Mouse (Mus musculus): ENCODE results near the gene Trak1. TPM values are rescaled to one million over a fixed set of nuclear protein-coding genes. Genes with fewer than 3 reads are reported as not detected.

Trak1 gene
- polyA plus RNA-seq, 1 experiment from 2014 or later = 26.4 TPM

DNA sequence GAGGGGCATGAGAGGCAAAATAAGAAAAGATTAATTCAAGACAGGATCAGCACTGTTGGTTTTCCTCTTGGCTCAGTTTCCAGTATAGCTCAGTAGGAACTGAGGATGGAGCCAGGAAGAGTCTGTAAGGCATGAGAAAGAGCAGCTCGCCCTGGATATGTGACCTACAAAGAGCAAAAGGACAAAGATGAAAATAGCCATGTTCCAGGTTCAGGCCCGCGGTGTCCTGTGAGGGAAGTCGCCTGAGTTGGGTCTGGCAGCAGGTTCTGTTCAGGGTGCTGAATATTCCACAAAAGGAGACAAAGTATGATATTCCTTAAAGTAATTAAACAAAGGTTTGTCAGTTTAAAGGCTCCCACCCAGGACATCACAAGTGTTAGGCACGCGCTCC, 14.5 kb downstream of the Trak1 start:
- Histone ChIP-seq H3K9me3 (ENCODE audit: control insufficient read depth, low read length) (no peaks in the 10 kb centered on the region), H3K4me1 (ENCODE audit: control insufficient read depth, insufficient read depth, low read length) (peaks cover 54% of the 10 kb centered on the region), H3K4me2 (ENCODE audit: low read depth) (no peak overlapping the region), H3K9ac (ENCODE audit: low read length) (no peak overlapping the region), H3K27me3 (ENCODE audit: control insufficient read depth, insufficient read depth, low read length) (no peaks in the 10 kb centered on the region), H3K27ac (ENCODE audit: low read depth, low read length) (peak overlapping the region; percentile 93), H3K36me3 (ENCODE audit: control insufficient read depth, insufficient read depth, low read length) (no peaks in the 10 kb centered on the region), H3K4me3 (ENCODE audit: low read depth, low read length) (no peak overlapping the region)
- no peak for DNase-seq (ENCODE audit: low spot score)
- WGBS = 71% methylated on average over 6 of the region's 6 CpGs
- ATAC-seq (ENCODE audit: insufficient read depth, low FRiP score, low TSS enrichment) = no peak

DNA sequence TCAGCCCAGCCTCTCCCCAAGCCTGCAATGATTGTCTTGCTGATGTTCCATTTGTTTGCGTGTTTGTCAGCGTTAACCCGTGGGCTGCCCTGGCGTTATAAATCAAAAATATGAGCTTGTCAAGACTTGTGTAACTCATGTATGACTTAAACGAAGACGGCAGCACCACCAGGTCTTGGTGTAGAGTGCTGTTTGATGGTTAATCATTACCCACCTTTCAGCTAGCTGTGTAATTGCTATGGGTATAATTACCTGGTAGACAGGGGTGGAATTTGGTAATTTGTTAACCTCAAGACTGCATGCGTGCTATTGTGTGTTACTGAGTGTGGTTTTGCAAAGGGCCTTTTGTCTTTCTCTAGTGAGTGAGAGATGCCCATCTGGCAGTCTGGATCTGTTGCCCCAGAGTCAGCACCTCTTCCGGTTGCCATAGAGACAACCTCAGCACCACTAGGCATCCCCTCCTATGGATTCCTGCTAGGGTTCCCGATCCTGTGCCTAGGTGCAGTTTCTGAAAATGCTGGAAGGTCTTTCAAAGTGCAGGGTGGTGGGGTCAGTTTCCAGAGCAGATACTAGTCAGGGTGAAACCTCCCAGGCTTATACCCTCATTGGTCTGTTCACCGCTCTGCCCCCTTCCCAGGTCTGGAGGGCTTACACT, 15.1 kb downstream of the Trak1 start:
- peak overlapping the region; percentile 26; the same call in 1 of the 2 replicates for H3K9ac ChIP-seq (ENCODE audit: low read length)

DNA sequence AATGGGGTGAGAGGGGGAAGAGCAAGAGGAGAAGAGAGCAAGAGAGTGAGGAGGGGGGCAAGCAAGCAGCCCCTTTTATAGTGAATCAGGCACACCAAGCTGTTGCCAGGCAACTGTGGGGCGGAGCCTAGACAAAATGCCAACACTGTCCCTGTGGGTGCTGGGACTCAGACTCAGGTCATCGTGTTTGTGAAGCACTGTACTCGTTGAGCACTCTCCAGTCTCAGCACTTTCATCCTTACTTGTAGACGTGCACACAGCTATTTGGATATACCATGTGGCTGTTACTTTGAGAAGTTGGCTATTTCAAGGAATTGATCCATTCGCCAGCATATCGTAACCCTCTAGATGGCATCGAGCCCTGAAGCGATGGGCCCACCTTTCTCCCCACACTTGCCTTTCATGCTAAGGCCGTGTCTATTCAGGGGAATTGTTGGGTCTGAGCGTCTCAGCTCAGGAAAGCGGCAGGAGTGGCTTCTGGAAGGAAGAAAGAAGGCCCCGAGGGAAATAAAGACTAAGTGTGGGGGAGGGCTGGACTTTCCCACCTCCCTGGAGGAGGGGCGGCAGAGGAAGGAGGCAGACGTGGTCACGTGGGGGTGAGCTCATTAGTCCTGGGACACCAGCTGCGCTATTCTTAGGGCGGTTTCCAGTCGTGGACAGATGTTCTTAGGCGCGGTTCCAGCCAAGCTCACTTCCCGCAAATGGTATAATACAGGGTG, 16.5 kb downstream of the Trak1 start:
- Histone ChIP-seq H3K9me3 (ENCODE audit: control insufficient read depth, low read length) (no peaks in the 10 kb centered on the region), H3K4me1 (ENCODE audit: control insufficient read depth, insufficient read depth, low read length) (peaks cover 54% of the 10 kb centered on the region), H3K27me3 (ENCODE audit: control insufficient read depth, insufficient read depth, low read length) (no peaks in the 10 kb centered on the region), H3K4me3 (ENCODE audit: low read depth, low read length) (peak overlapping the region; percentile 20), H3K36me3 (ENCODE audit: control insufficient read depth, insufficient read depth, low read length) (no peaks in the 10 kb centered on the region), H3K4me2 (ENCODE audit: low read depth) (peak overlapping the region; percentile 48), H3K27ac (ENCODE audit: low read depth, low read length) (peak overlapping the region; percentile 93), H3K9ac (ENCODE audit: low read length) (peak overlapping the region; percentile 42)
- under 1% methylated on average over 21 of the region's 21 CpGs for WGBS
- DNase-seq (ENCODE audit: low spot score) = peak; percentile 86
- ATAC-seq (ENCODE audit: insufficient read depth, low FRiP score, low TSS enrichment) = peak; percentile 81

More for the DNA sequence above, 15.1 kb downstream of the Trak1 start:
- Histone ChIP-seq H3K27me3 (ENCODE audit: control insufficient read depth, insufficient read depth, low read length) (no peaks in the 10 kb centered on the region), H3K9me3 (ENCODE audit: control insufficient read depth, low read length) (no peaks in the 10 kb centered on the region), H3K4me1 (ENCODE audit: control insufficient read depth, insufficient read depth, low read length) (peaks cover 54% of the 10 kb centered on the region), H3K4me2 (ENCODE audit: low read depth) (no peak overlapping the region), H3K36me3 (ENCODE audit: control insufficient read depth, insufficient read depth, low read length) (no peaks in the 10 kb centered on the region), H3K27ac (ENCODE audit: low read depth, low read length) (peak overlapping the region; percentile 93), H3K4me3 (ENCODE audit: low read depth, low read length) (no peak overlapping the region)
- DNase-seq (ENCODE audit: low spot score) (peak; percentile 59), ATAC-seq (ENCODE audit: insufficient read depth, low FRiP score, low TSS enrichment) (0 out of 2 replicates have a peak, but pooled peaks have one; percentile 18)
- WGBS = 38% methylated on average over 10 of the region's 10 CpGs

DNA sequence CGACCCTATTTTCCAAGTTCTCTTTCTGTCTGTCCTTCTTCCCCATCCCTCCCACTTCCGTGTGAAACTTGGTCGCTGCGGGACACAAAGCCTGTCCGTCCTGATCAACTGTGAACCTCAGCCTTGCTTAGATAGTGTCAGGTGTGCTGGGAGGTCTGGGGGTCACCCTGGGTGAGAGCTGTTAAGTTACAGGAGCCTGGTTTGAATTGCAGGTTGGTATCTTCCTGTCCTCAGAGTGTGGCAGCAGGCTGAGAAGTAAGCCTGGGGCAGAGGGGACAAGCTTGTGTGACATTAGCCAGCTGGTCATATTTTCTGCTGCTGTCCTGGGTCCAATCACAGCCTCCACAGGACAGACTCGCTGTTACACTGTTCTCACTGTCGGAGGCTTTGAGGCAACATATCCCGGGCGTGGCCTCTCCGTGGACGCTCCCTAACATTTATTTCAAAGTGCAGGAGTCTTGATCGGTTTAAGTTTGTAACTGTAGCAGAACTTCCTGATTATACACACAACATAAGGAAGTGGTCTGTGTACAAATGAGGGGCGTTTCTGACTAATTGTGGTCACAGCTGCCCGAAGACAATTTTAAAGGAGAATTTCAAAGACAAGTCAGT, 17.3 kb downstream of the Trak1 start:
- Histone ChIP-seq H3K4me1 (ENCODE audit: control insufficient read depth, insufficient read depth, low read length) (peaks cover 50% of the 10 kb centered on the region), H3K36me3 (ENCODE audit: control insufficient read depth, insufficient read depth, low read length) (no peaks in the 10 kb centered on the region), H3K9ac (ENCODE audit: low read length) (peak overlapping the region; percentile 42), H3K4me3 (ENCODE audit: low read depth, low read length) (peak overlapping the region; percentile 20), H3K9me3 (ENCODE audit: control insufficient read depth, low read length) (no peaks in the 10 kb centered on the region), H3K27me3 (ENCODE audit: control insufficient read depth, insufficient read depth, low read length) (no peaks in the 10 kb centered on the region), H3K4me2 (ENCODE audit: low read depth) (peak overlapping the region; percentile 48), H3K27ac (ENCODE audit: low read depth, low read length) (peak overlapping the region; percentile 93)
- WGBS = 15% methylated on average over 14 of the region's 14 CpGs
- DNase-seq (ENCODE audit: low spot score) (peak; percentile 39), ATAC-seq (ENCODE audit: insufficient read depth, low FRiP score, low TSS enrichment) (peak; percentile 24; the same call in 1 of the 2 replicates)

DNA sequence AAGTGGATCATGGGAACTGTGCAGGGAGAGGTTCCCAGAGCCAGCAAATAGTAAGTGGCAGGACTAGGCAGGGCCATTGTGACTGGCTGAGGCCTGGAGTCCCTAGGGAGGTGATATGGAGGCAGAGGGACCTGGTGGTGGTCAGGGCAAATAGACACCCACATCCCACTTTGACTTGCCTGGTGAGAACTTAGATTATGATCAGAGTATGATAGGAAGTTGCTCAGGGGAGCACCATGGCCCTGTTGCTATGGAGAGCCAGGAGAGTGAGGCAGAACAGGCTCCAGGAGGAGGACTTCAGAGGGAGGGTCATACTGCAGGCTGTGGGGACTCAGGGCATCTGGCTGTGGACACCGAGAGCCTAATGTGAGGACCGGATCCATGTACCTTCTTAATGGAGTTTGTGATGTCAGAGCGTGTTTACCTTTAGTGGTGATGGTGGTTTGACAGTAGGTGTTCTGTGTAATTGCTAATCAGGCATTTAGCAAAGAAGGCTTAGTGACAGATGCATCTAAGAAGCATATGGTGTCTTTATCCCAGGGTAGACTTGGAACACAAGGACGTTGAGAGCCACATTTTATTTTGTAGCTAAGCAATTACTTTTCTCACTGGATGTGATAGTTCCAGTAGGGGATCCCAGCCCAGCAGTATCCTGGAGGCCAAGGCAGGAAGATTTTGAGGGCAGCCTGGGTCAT, 18.7 kb downstream of the Trak1 start:
- no peaks in the 10 kb centered on the region for H3K27me3 ChIP-seq (ENCODE audit: control insufficient read depth, insufficient read depth, low read length)
- no peak overlapping the region for H3K9ac ChIP-seq (ENCODE audit: low read length)
- H3K27ac ChIP-seq (ENCODE audit: low read depth, low read length) = 0 out of 2 replicates have a peak overlapping the region, but pooled peaks have one; percentile 39
- 73% methylated on average over 4 of the region's 4 CpGs for WGBS
- no peaks in the 10 kb centered on the region for H3K36me3 ChIP-seq (ENCODE audit: control insufficient read depth, insufficient read depth, low read length)
- ATAC-seq (ENCODE audit: insufficient read depth, low FRiP score, low TSS enrichment) (no peak), DNase-seq (ENCODE audit: low spot score) (peak; percentile 8)
- no peak overlapping the region for H3K4me3 ChIP-seq (ENCODE audit: low read depth, low read length)
- no peak overlapping the region for H3K4me2 ChIP-seq (ENCODE audit: low read depth)
- H3K9me3 ChIP-seq (ENCODE audit: control insufficient read depth, low read length) = no peaks in the 10 kb centered on the region
- H3K4me1 ChIP-seq (ENCODE audit: control insufficient read depth, insufficient read depth, low read length) = peaks cover 48% of the 10 kb centered on the region

DNA sequence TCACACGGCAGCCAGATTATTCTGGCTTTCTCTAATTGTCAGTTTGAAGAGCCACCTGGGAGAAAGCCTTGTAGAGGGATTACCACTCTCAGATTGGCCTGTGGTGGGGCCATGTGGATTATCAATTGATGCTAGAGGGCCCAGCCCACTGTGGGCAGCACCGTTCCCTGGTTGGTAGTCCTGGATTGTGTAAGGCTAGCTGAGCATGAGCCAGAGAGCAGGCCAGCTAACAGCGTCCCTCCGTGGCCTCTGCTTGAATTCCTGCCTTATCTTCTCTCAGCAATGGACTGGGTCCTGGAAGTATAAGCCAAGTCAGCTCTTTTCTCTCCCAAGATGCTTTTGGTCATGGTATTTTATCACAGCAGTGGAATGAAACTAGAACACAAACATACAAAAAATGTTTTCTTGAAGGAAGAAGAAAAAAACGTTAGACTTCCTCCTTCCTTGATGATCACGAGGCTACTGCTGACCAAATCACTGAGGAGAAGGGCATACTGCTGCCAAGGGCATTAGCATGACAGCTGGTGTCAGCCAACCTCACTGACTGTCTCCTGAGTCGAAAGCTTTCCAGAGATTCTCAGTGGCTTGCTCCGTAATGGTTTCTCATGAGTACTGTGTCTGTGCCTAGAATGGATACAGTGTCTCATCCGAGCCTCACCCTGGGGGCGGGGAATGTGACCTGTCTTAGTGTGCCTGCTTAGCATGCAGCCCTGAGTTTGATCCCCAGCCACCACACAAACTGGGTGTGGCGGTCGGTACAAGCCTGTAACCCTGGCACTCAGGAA, 19.5 kb downstream of the Trak1 start:
- no peak overlapping the region; the same call in 1 of the 2 replicates for H3K27ac ChIP-seq (ENCODE audit: low read depth, low read length)
- H3K36me3 ChIP-seq (ENCODE audit: control insufficient read depth, insufficient read depth, low read length) = no peaks in the 10 kb centered on the region
- no peak overlapping the region for H3K4me3 ChIP-seq (ENCODE audit: low read depth, low read length)
- ATAC-seq (ENCODE audit: insufficient read depth, low FRiP score, low TSS enrichment) (no peak), DNase-seq (ENCODE audit: low spot score) (peak; percentile 8)
- WGBS = 65% methylated on average over 12 of the region's 12 CpGs
- no peaks in the 10 kb centered on the region for H3K27me3 ChIP-seq (ENCODE audit: control insufficient read depth, insufficient read depth, low read length)
- H3K4me2 ChIP-seq (ENCODE audit: low read depth) = no peak overlapping the region
- no peak overlapping the region for H3K9ac ChIP-seq (ENCODE audit: low read length)
- H3K4me1 ChIP-seq (ENCODE audit: control insufficient read depth, insufficient read depth, low read length) = peaks cover 47% of the 10 kb centered on the region
- H3K9me3 ChIP-seq (ENCODE audit: control insufficient read depth, low read length) = no peaks in the 10 kb centered on the region

DNA sequence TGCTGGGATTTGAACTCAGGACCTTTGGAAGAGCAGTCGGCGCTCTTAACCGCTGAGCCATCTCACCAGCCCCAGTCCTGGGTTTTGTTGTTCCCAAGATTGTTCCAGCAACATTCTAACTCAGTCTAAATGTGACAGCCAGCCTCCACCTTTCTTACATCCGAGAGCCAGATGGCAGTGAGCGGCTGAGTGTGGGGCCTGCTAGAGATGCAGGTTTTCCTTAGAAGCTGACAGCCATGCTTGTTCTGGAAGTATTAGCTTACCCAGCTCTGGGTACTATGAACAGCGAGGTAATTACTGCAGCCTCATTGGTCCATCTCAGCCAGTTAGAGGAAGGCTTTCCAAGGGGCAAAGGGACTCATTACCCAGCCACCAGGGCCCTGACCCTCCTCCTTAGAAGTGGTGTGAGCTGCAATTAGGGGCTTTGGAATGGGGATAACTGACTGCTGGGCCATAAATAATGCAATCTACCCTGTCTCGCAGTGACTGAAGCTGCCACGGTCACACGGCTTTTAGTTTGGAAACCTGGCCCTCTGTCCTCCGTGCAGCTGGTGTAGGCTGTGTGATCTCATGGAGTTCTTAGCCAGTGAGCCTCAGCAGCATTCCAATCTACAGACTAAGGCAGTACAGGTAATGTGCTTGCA, 22.1 kb downstream of the Trak1 start:
- Histone ChIP-seq H3K4me2 (ENCODE audit: low read depth) (no peak overlapping the region), H3K36me3 (ENCODE audit: control insufficient read depth, insufficient read depth, low read length) (no peaks in the 10 kb centered on the region), H3K9ac (ENCODE audit: low read length) (no peak overlapping the region), H3K4me3 (ENCODE audit: low read depth, low read length) (no peak overlapping the region), H3K27ac (ENCODE audit: low read depth, low read length) (0 out of 2 replicates have a peak overlapping the region, but pooled peaks have one; percentile 7), H3K27me3 (ENCODE audit: control insufficient read depth, insufficient read depth, low read length) (no peaks in the 10 kb centered on the region), H3K4me1 (ENCODE audit: control insufficient read depth, insufficient read depth, low read length) (peaks cover 25% of the 10 kb centered on the region), H3K9me3 (ENCODE audit: control insufficient read depth, low read length) (no peaks in the 10 kb centered on the region)
- DNase-seq (ENCODE audit: low spot score) (peak; percentile 47), ATAC-seq (ENCODE audit: insufficient read depth, low FRiP score, low TSS enrichment) (peak; percentile 46; the same call in 1 of the 2 replicates)
- WGBS = 45% methylated on average over 10 of the region's 10 CpGs

Measured in neural tube, embryonic 11.5 days (tissue).